Mouse (Mus musculus) adrenal gland, adult 8-10 months (tissue): ENCODE data around the gene Alas2. TPM values are rescaled to one million over a fixed set of nuclear protein-coding genes. Genes with fewer than 3 reads are reported as not detected.

Experiments
- DNase-seq: peaks from one replicate; pipeline ENCODE4 v3.0.0; 2022
- total RNA-seq, 4 experiments: library from RNA; stranded (reverse); gene quantifications; 2 replicates each; pipeline ENCODE4 v1.2.4; 2022

Gene Alas2
- 10 to 100 TPM in 3 of 4 experiments, 1 to 10 TPM in 1; 8.0 to 29.2 (median 11.0) TPM for total RNA-seq

GRCm38 (mm10) chrX:150547239-150547638 lies at the start of gene Alas2:
Gene Alas2, plus strand, starts transcription at chrX:150547375.
- no peak for DNase-seq

- no peak for DNase-seq
These were observed 38.5 kb upstream of the Alas2 start for GRCm38 (mm10) chrX:150508696-150509095.

GRCm38 (mm10) chrX:150510631-150511030 lies 36.5 kb upstream of the Alas2 start:
- no peak for DNase-seq

- DNase-seq: no peak
These were observed 35.9 kb upstream of the Alas2 start for GRCm38 (mm10) chrX:150511274-150511673.

DNA sequence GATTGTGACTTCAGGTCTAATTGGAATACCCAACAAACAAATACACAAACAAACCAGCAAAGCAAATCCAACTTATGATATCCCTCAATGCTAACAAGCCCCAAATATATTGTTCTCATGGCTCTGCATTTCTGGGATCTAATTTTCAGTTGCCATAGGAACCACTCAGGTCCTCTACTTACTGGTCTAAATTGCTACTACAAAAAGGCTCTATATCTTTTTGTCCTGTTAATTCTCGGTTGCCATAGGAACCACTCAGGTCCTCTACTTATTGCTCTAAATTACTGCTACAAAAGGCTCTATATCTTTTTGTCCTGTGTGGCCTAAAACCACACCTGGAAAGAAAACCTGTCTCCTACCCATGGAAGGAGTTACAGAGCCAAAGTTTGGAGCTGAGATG lies 33.0 kb upstream of the Alas2 start:
- DNase-seq: no peak

- no peak for DNase-seq
These were observed 31.2 kb upstream of the Alas2 start for GRCm38 (mm10) chrX:150516015-150516414.

DNA sequence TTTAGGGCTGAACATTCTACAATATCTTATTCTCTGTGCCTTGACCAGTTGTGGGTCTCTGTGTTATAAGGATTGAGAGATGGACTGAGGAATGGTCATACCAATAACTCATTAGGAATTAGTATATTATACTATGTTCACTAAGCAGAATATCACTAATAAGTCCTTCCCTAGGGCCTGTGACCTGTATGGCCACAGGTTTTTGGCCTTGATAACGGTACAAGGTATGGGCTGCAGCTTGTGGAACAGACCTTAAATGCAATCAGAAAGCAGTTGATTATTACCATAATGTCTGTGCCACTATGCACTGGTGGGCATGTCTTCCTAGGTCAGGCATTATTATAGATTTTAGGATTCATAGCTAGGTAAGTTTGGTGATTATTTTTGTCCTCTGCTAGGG lies 30.7 kb upstream of the Alas2 start:
- no peak for DNase-seq

GRCm38 (mm10) chrX:150540111-150540510 lies 7.1 kb upstream of the Alas2 start:
- no peak for DNase-seq

DNA sequence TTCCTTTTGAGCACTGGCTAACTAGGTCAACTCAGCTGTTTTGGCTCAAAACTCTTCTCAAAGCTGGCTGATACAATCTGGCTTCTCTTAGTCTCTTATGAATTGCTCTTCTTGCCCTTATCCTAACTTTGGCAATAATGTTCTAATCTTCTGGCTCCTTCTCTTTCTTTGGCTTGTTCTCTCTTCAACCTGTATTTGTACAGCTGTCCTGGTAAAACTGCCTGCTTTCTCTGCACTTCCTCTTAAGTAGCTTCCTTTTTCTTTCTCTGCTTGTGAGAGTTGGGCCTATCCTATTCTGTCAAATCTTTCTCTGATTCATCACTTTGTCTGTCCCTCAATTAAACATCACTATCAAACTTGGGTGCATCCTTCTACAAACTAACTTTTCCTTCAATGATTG lies 5.5 kb upstream of the Alas2 start:
- DNase-seq: no peak

DNA sequence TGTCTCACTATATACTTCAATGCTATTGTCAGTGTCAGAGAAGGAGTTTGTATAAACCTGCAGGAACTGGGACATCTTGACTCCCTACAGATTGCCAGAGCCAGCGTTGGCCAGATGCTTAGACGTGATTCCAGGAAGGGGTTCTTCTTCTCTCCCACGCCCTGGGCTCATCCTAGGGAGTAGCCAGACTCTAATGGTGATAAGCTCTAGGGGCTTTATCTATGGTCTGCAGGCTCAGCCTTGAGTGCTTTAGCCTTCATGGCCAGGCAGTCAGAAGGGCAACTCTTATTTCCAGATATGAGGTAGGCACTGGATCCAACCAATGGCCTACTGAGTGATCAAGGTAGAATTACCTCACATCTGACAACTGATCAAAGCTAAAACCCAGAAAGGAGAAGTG lies 2.5 kb downstream of the Alas2 start:
- no peak for DNase-seq

- no peak for DNase-seq
These were observed 4.8 kb downstream of the Alas2 start for GRCm38 (mm10) chrX:150551986-150552385.

DNA sequence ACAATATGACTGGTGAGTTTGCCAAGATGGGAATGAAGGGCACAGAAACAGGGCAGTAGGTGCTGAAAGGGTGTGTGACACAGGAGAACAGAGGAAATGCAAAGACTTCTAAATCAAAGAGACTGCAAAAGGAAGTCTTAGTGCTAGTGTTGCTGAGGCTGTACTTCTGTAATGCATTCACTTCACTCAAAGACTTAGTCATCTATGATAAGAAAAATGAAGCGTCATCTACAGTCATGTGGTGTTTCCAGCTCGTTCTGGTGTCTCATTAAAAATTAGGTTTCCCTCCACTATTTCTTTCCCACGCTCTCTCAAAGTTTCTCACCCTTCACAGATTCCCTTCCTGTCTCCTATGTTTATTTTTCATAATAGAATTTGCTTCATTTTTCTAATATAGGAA lies 6.9 kb downstream of the Alas2 start:
- no peak for DNase-seq

- no peak for DNase-seq
These were observed 17.6 kb downstream of the Alas2 start for GRCm38 (mm10) chrX:150564644-150565357.

DNA sequence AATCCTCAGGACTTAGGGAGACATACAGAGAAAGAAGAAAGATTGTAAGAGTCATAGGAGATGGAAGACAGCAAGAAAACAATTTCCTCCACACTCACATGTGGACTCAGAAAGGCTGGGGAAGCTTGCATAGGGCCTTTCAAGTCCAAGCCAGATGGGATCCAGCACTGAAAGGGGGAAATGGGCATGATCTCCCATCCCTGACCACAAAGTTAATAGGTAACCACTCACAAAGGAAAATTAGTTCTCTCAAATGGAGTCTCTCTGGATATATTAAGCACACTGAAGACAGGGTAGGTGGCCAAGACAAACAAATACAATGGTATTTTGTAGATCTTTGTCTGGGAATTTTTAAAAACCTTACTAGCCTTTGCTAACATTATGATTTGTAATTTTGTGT lies 34.7 kb downstream of the Alas2 start:
- no peak for DNase-seq

- DNase-seq: no peak
These were observed 37.9 kb downstream of the Alas2 start for GRCm38 (mm10) chrX:150585116-150585515.

DNA sequence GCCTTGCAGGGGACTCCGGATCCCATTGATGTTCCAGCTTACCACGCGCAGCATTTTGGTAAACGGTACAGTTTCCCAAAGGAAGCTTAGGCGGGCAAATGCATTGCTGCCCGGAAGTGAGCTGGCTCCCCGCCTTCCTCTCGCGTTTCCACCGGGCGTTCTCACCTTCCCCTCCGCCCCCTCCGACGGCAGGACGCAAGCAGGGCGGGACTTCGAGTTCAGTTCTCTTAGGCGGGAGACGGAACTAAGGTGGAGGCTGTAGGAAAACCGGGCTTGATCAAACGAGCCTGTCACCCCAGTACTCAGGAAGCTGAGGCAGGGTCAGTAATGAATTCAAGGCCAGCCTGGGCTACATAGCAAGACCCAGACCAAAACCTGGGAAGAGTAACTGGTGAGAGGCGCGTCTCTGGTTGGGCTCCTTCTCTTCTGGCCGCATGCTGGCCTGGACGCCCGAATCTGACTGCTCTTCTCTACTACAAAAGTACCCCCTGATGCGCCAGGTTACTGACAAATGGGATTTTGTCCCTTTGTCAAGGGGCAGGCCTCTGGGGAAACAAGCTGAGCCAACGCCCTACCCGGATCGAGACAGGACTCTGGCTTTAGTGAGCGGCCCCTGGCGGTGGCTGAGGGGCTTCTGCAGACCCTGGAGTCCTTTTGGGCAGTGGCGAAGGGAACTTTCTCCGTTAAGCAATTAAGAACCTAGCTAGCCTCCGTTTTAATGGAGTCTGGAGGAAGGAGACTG lies 41.0 kb downstream of the Alas2 start, which contains the start of gene Pfkfb1:
Pfkfb1 (plus strand) TSS at position 207 of the 742 bp plus-strand sequence.
- peak; percentile 78 for DNase-seq

GRCm38 (mm10) chrX:150589696-150590095 lies 42.5 kb downstream of the Alas2 start, which contains the start of gene Apex2:
Gene Apex2, minus strand, starts transcription at chrX:150589868.
- DNase-seq: no peak

DNA sequence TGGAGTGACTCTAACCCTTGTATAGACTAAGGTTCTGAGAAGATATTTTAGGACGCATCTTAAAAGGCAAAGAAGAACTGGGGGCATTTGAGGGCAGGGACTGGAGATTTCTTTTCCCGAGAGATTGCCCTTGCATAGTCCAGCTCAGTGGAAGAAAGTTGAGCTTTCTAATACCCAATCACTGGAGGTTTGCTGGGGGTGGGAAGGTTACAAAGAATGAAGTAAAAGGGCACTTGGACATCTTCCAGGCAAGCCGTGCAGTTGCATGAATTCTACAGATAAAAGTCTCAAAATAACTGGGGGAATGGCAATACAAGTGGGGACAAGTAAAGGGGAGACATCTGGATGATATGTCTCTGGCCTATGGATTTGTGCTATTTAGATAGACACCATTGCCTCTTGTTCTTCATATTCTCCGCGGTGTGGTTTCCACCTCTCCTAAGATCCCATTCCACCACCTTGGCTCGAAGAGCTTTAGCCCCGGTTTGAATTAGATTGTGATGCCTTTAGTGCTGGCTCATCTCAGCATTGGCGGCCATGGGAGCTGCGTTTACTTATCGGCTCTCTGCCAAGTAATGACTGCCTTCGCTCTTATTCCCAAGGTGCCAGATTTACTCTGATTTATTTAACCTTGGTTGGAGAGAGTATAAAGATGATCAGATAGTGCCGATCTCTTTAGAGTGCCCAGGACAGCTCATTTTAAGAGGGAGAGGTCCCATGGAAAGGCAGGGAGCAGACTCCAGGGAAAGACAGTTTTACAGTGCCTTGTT lies 46.3 kb downstream of the Alas2 start:
- DNase-seq: no peak

DNA sequence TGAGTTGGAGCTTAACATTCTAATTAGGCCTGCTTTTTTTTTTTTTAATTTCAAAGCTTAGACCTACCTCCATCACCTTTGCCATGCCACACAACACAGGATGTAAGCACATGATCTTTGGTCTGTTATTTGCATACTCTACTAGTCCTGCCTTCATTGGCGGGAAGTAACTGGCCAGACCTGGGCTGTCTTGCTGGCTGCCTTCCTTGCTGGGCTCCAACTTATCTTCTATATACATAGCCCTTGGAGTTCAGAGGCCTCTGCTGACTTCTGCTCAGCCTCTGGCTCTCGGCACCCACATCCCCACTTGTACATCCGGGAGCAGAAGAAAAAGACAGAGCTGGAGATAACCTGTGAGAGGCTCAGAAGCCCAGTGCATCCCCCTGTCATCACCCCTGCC lies 47.0 kb downstream of the Alas2 start:
- no peak for DNase-seq

DNA sequence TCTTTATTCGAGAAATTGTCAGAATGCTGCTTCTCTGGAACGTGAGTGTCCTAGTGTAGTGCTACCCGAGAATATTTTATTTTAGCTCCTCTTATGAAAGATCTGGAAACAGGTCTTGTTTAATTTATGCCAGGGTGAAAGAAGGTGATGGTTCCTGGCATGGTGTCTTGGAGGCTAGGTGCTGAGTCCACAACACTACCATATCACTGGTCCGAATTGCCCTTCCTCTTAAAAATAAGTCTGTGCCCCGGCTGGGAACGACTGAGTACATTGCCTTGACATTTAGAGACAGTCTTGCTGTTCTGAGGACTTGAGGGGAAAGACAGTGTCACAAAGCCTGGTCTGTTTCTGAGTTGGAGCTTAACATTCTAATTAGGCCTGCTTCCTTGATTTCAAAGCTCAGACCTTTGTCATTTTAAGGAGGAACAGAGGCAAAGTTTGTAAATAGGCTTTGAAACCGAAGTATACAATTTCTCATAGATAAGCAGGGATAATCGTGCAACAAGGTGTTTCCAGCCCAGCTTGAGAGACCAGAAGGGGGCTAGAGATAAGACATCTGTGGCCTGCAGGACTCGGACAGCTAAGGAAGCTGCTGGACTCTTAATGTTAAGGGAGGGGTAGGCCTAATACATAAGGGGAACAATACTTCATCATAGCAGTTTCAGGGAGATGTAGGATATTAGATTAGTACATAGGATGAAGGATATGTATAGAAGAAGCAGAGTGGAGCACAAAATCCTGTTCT lies 48.0 kb downstream of the Alas2 start:
- DNase-seq: no peak

- DNase-seq: no peak
These were observed 51.7 kb downstream of the Alas2 start for GRCm38 (mm10) chrX:150598882-150599281.
